Mouse (Mus musculus) frontal cortex, adult (tissue): ENCODE data around the gene Wwtr1.

Source experiments
- ATAC-seq: cut with Nextera tagmentation; 2 replicates; pipeline ENCODE4 v1.9.2; 2017; ENCODE audit warnings: mild to moderate bottlenecking, moderate library complexity, mixed read lengths; ENCODE audit not compliant: low TSS enrichment

The Wwtr1 gene

GRCm38 (mm10) chr3:57516146-57516545 lies 59.6 kb downstream of the Wwtr1 start:
- no peak for ATAC-seq

- no peak for ATAC-seq
Measured at GRCm38 (mm10) chr3:57515044-57515443, 60.7 kb downstream of the Wwtr1 start.

DNA sequence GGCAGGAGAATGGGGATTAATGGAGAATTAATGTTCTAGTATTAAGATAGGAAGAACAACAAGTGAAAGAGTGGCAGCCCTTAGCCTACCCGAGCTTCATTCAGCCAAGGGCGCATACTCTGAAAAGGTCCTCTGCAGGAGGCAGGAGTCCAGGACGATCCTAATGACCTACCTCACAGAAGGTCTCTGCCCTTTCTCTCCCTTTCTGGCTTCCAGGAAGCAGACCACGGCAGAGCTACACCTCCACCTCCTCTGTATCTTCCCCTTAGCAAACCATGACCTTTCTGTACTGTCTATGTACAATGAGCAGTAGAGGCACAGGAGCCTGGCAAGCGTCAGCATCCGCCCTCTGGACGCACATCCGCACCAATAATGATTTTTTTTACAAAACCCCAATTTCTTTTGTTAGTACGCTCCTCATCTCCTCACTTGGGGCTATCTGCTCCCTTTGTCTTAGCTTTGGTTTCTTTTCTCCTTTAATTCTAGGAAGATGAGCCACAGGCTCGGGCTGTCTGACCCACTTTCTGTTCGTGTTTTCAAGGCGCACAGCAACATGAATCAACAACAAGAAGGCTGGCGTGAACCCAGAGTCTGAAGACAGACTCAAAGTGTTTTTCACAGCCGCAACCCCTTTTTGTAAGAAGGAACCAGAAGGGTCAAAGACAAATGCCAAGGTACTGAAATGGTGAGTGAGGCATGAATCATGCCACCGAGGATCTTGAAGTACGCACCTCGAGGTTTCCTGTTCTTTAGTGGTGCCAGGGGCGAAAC lies 63.7 kb downstream of the Wwtr1 start:
- ATAC-seq, result peak; percentile 79

GRCm38 (mm10) chr3:57509945-57510675 lies 65.6 kb downstream of the Wwtr1 start:
- ATAC-seq, result no peak

GRCm38 (mm10) chr3:57505991-57506390 lies 69.7 kb downstream of the Wwtr1 start:
- ATAC-seq, result no peak

DNA sequence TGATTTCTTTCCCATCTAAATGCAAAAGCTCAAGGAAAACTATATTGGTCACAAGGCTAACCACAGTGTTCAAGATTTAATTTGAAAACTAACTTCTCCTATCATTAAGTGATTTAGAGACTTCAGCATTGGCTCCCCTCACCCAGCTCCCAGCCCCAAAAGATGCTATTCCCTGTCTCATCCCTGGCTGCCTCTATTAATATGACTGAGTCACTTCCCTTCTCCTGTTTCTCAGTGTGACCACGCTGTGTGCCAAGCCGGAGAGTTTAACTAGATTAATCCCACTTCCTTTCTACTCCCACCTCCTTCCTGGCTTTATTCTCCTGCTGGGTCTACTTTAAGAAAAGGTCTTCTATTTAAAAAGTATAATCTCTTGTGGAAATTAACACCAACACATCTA lies 71.0 kb downstream of the Wwtr1 start:
- peak; percentile 87 for ATAC-seq

GRCm38 (mm10) chr3:57501596-57502220 lies 74.0 kb downstream of the Wwtr1 start:
- no peak for ATAC-seq

GRCm38 (mm10) chr3:57500846-57501245 lies 74.9 kb downstream of the Wwtr1 start:
- no peak for ATAC-seq

GRCm38 (mm10) chr3:57497791-57498190 lies 77.9 kb downstream of the Wwtr1 start:
- ATAC-seq, result no peak

DNA sequence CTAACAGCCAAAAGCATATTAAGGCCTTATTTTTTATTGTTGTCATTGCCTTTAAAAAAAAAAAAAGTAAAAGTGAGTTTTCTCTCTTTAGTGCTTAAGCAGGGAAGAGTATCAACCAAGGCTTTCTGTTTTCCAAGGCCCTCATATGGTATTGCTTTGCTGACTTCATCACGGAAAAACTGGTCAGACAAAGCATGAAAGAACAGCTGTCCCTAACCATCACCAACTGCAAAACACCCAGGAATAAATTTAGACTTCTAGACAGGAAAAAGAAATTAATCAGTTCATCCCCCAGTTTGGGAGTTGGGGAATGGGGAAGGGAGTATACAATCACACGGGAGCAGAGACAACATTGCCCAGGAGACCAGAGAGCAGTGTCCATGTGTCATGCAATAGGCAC lies 79.3 kb downstream of the Wwtr1 start:
- ATAC-seq, result no peak

GRCm38 (mm10) chr3:57487455-57488153 lies 88.1 kb downstream of the Wwtr1 start:
- no peak for ATAC-seq

- no peak for ATAC-seq
Measured at GRCm38 (mm10) chr3:57486068-57486467, 89.6 kb downstream of the Wwtr1 start.

DNA sequence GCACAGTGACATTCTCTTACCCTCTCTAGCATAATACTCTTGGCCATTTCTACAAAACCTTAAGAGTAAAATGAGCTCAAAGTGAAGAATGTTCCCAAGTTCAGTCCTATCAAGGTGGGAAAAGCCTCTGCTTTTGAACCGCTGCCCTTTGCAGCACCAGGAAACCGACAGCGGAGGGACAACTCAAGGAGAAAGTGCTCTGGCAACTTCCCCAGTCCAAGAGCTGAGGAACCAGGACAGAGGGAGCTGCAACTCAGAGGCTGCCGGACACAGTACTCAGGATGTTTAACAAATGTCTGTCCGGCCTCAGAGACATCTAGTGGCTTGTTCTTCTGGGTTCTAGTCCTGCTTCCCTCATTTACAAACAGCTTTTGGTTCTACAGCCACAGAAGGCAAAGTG lies 93.7 kb downstream of the Wwtr1 start:
- no peak for ATAC-seq

- ATAC-seq, result peak; percentile 99
Measured at GRCm38 (mm10) chr3:57480640-57481039, 95.1 kb downstream of the Wwtr1 start.

DNA sequence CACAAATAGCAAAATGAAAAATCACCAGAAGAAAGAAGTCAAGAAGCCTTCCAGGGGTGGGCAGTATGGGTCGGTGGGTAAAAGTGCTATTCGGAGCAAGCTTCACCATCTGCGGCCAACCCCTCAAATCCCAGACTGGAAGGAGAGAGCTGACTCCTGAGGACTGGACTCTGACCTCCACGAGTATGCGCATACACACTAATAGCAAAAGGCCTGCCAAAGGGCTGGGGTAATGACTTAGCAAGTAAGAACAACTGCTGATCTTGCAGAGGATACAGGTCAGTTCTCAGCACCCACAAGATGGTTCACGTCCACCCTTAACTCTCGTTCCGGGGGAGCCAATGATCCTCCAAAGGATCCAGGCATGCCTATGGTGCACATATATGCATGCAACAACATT lies 101.3 kb downstream of the Wwtr1 start:
- no peak for ATAC-seq

DNA sequence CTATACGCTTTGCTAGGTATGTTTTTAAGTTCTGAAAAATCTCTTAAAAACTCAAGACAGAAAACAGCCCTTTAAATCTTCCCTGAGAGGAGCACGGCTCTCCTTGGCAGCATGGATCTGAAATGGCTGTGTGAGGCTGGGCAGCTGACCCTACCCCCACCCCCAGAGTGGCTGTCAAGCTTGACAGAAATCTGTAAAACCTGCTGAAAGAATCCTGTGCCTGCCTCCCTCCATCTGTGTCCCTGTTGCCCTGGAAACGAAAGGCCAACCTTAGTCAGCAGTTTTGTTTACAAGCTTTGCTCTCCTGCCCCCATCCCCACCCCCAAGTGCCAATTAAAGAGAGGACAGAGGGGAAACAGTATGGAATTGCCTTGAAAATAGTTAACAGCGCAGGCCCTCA lies 103.3 kb downstream of the Wwtr1 start:
- ATAC-seq, result no peak

DNA sequence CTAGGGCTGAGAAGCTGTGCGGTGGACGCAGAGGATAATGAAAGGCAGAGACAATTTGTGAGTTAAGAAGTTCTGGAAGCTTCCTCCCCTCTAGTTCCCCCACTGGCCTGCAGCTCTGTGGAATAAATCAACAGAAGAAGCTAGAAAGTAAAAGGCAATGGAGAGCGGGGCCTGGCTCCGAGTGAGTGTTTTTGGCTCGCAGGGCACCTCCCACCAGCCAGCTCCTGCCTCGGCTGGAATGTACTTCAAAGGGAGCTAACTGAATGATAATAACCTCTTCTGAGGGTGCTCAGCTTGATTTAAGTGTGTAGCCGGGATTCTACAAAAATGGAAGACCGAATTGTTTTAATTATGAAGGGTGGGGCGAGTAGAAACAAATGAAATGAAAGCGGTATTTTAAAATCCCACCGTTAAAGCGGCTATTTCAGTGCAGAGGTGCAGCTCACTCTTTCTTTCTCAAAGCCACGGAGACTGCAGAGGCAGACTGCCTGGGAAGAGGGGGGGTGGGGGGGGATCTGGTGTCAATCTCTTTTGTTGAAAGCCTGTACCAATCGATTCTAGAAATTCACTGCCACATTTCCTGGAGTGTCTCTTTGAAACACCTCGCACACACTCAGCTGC lies 104.6 kb downstream of the Wwtr1 start:
- peak; percentile 85 for ATAC-seq

DNA sequence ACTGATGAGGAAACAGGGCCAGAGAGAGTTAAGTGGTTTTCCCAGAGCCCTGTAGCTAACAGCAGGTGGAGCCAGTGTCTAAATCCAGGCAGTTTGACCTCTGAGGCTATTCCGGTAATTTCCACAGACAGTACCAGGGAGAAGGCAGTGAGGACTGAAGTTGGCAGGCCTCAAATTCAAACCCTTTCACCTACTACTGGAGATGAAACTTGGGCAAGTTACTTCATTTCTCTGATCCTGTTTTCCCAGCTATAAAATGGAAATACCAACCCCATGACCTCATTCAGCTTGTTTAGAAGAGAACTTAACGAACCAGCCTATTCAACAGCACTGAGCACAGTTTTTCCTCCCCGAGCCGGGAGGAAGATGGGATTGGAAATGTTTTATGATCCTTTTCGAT lies 105.4 kb downstream of the Wwtr1 start:
- peak; percentile 69 for ATAC-seq

- no peak for ATAC-seq
Measured at GRCm38 (mm10) chr3:57469325-57469724, 106.4 kb downstream of the Wwtr1 start.

- ATAC-seq, result peak; percentile 68
Measured at GRCm38 (mm10) chr3:57466289-57466688, 109.4 kb downstream of the Wwtr1 start.

DNA sequence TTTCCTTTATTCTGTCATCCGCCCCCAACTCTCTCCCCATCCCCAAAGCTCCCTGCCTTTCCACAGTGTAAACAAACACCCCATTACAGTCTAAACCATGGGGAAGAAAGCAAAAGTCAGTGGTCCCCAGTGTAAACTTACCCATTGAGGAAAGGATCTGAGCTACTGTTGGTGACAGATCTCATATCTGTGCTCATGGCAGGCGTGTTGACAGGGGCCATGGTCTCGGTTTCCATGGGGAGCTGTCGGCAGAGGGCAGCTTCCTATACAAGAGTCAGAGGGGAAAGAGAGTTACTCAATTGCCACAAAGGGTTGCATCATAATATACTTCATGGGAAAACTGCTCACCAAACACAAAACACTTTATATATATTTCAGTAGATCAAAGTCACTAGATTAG lies 112.4 kb downstream of the Wwtr1 start:
- no peak for ATAC-seq

GRCm38 (mm10) chr3:57458652-57459051 lies 117.1 kb downstream of the Wwtr1 start:
- no peak for ATAC-seq
